Mouse (Mus musculus) lung, adult 18-20 months (tissue): ENCODE results near the gene Pusl1.

Experiments
- DNase-seq, 2 experiments: peaks; one replicate each; pipeline ENCODE4 v3.0.0; 2022; ENCODE audit warnings: mixed read lengths in 2 of 2

The Pusl1 gene

GRCm38 (mm10) chr4:155841003-155841454, 50.6 kb downstream of the Pusl1 start:
- peak; percentile 81 to 87 for DNase-seq

- no peak for DNase-seq
These were observed 51.2 kb downstream of the Pusl1 start for GRCm38 (mm10) chr4:155840076-155841002.

- peak; percentile 92 to 95 for DNase-seq
These were observed 52.1 kb downstream of the Pusl1 start, which contains the start of gene Mxra8 for GRCm38 (mm10) chr4:155839483-155839910. TSS of gene Mxra8 (plus strand) at chr4:155839680.

GRCm38 (mm10) chr4:155838187-155839153, 53.1 kb downstream of the Pusl1 start:
- no peak for DNase-seq
